Mouse (Mus musculus): Measurements from ENCODE around the gene Pgf. TPM values are rescaled to one million over a fixed set of nuclear protein-coding genes. Genes with fewer than 3 reads are reported as not detected.

Gene Pgf
- total RNA-seq, 2 experiments from 2014 or later, result 3.2 to 4.3 TPM

- peak in 1 of 2 experiments; percentile 2 for DNase-seq (ENCODE audit: low spot score in 2 of 2)
These were observed 15.0 kb upstream of the Pgf start for GRCm38 (mm10) chr12:85192461-85193108.

- no peak for DNase-seq (ENCODE audit: low spot score in 2 of 2)
These were observed 12.7 kb upstream of the Pgf start for GRCm38 (mm10) chr12:85190290-85190689.

GRCm38 (mm10) chr12:85186361-85186760, 8.8 kb upstream of the Pgf start:
- no peak for DNase-seq (ENCODE audit: low spot score in 2 of 2)

GRCm38 (mm10) chr12:85185810-85186209, 8.2 kb upstream of the Pgf start:
- DNase-seq (ENCODE audit: low spot score in 2 of 2), result no peak

GRCm38 (mm10) chr12:85184118-85184517, 6.5 kb upstream of the Pgf start:
- no peak for DNase-seq (ENCODE audit: low spot score in 2 of 2)

- DNase-seq (ENCODE audit: low spot score in 2 of 2), result no peak
These were observed 5.3 kb upstream of the Pgf start for GRCm38 (mm10) chr12:85182898-85183297.

GRCm38 (mm10) chr12:85182345-85182643, 4.7 kb upstream of the Pgf start:
- no peak for DNase-seq (ENCODE audit: low spot score in 2 of 2)

- no peak for DNase-seq (ENCODE audit: low spot score in 2 of 2)
These were observed 4.1 kb upstream of the Pgf start for GRCm38 (mm10) chr12:85181475-85182344.

- DNase-seq (ENCODE audit: low spot score in 2 of 2), result no peak
These were observed 704 bp upstream of the Pgf start for GRCm38 (mm10) chr12:85178294-85178693.

- no peak for DNase-seq (ENCODE audit: low spot score in 2 of 2)
These were observed 605 bp downstream of the Pgf start for GRCm38 (mm10) chr12:85176846-85177523.

GRCm38 (mm10) chr12:85175926-85176845, 1.4 kb downstream of the Pgf start:
- DNase-seq (ENCODE audit: low spot score in 2 of 2), result no peak

GRCm38 (mm10) chr12:85175087-85175675, 2.4 kb downstream of the Pgf start:
- DNase-seq (ENCODE audit: low spot score in 2 of 2), result no peak

- no peak for DNase-seq (ENCODE audit: low spot score in 2 of 2)
These were observed 3.6 kb downstream of the Pgf start for GRCm38 (mm10) chr12:85174016-85174415.

- no peak for DNase-seq (ENCODE audit: low spot score in 2 of 2)
These were observed 6.7 kb downstream of the Pgf start for GRCm38 (mm10) chr12:85170948-85171307.

GRCm38 (mm10) chr12:85170284-85170947, 7.2 kb downstream of the Pgf start:
- no peak for DNase-seq (ENCODE audit: low spot score in 2 of 2)

GRCm38 (mm10) chr12:85169877-85170276, 7.7 kb downstream of the Pgf start:
- no peak for DNase-seq (ENCODE audit: low spot score in 2 of 2)

- DNase-seq (ENCODE audit: low spot score in 2 of 2), result peak; percentile 69 to 77
These were observed 8.3 kb downstream of the Pgf start for GRCm38 (mm10) chr12:85169117-85169858.

- no peak for DNase-seq (ENCODE audit: low spot score in 2 of 2)
These were observed 11.0 kb downstream of the Pgf start for GRCm38 (mm10) chr12:85166631-85167030.

- no peak for DNase-seq (ENCODE audit: low spot score in 2 of 2)
These were observed 12.6 kb downstream of the Pgf start for GRCm38 (mm10) chr12:85164996-85165395.

Measured in adrenal gland, postnatal 4 days (tissue).